Mouse (Mus musculus) liver, postnatal 0 days (tissue): Measurements from ENCODE around the gene Dscam. TPM values are rescaled to one million over a fixed set of nuclear protein-coding genes. Genes with fewer than 3 reads are reported as not detected.

ENCODE experiments used
- ATAC-seq: fragments of 200-750 bp; cut with Nextera tagmentation; 2 replicates; pipeline ENCODE4 v1.8.0; 2017; ENCODE audit warnings: mild to moderate bottlenecking, moderate library complexity
- DNase-seq: peaks from one replicate; pipeline ENCODE4 v3.0.0-alpha.2; 2016
- H3K27ac ChIP-seq: fragments of 300-500 bp; sonication (generic); 2 replicates; pipeline ENCODE4 v1.5.1; 2014; ENCODE audit warnings: antibody characterized with exemption, moderate library complexity, mild to moderate bottlenecking, low read depth
- H3K27me3 ChIP-seq: fragments of 300-500 bp; sonication (generic); 2 replicates; pipeline ENCODE4 v1.6.1; 2014; ENCODE audit warnings: low read length, control low read depth, mixed read lengths; ENCODE audit not compliant: insufficient read depth
- H3K36me3 ChIP-seq: fragments of 300-500 bp; sonication (generic); replicated peaks from 2 replicates; pipeline ENCODE4 v1.6.1; 2014; ENCODE audit warnings: mild to moderate bottlenecking, control low read depth, low read length, moderate library complexity, mixed read lengths; ENCODE audit not compliant: insufficient read depth
- H3K4me1 ChIP-seq: fragments of 300-500 bp; sonication (generic); 2 replicates; pipeline ENCODE4 v1.6.1; 2014; ENCODE audit warnings: antibody characterized with exemption, mild to moderate bottlenecking, control low read depth; ENCODE audit not compliant: insufficient read depth
- H3K4me2 ChIP-seq: fragments of 300-500 bp; sonication (generic); 2 replicates; pipeline ENCODE4 v1.6.1; 2014; ENCODE audit warnings: low read depth, mild to moderate bottlenecking, low read length, moderate library complexity, mixed read lengths
- H3K4me3 ChIP-seq: fragments of 300-500 bp; sonication (generic); 2 replicates; pipeline ENCODE4 v1.5.1; 2014; ENCODE audit warnings: low read depth, low read length
- H3K9ac ChIP-seq: fragments of 300-500 bp; sonication (generic); replicated peaks from 2 replicates; pipeline ENCODE4 v1.6.1; 2014; ENCODE audit warnings: mild to moderate bottlenecking, moderate library complexity
- H3K9me3 ChIP-seq: fragments of 300-500 bp; sonication (generic); 2 replicates; pipeline ENCODE4 v1.6.1; 2016; ENCODE audit warnings: mild to moderate bottlenecking, control low read depth, low read length, mixed read lengths
- CTCF ChIP-seq: sonication (generic); IDR thresholded peaks from 2 replicates; pipeline ENCODE4 v1.5.1; 2016; ENCODE audit warnings: antibody characterized with exemption, low read depth
- EP300 ChIP-seq: IDR thresholded peaks from 2 replicates; pipeline ENCODE4 v1.6.1; 2016; ENCODE audit warnings: antibody characterized with exemption, low read depth, mild to moderate bottlenecking
- WGBS: fragments of 180-500 bp; shearing (Covaris S2); extraction: QIAGEN DNeasy Blood & Tissue Kit; methylation state at CpG from one replicate; pipeline ENCODE4 v1.1.7; 2014; ENCODE audit not compliant: insufficient replicate concordance; 5-methylcytosine and 5-hydroxymethylcytosine counted together
- polyA plus RNA-seq: library from polyadenylated mRNA; unstranded; fragments of >200 nt; fragmentation: Nextera tagmentation; extraction: Ambion mirVana; gene quantifications from 2 replicates; pipeline ENCODE4 v1.2.1, GENCODE M21; 2015

The Dscam gene
- polyA plus RNA-seq, 1 experiment from 2014 or later, result not detected

DNA sequence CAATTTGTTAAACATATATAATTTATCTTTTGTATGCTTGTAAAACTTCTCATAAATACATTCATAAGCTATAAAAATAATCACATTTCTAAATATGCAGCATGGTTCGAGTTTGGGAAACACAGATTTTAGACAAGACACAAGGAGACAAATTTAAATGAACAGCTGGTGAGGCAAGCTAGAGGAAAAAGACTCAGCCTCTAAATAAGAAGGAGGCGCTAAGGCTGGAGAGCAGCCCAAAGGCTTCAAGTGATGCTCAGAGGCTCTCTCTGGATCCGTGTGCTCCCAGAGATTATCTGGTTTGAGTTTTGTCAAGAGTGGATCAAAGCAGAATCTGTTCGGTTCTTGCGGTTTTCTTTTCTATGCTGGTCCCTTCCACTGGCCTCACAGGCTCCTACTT lies 594.7 kb downstream of the Dscam start:
- H3K27me3 ChIP-seq, result no peaks in the 10 kb centered on the region
- 75% methylated on average over 5 of the region's 5 CpGs for WGBS
- no peak overlapping the region for H3K4me3 ChIP-seq
- no peaks in the 10 kb centered on the region for H3K9me3 ChIP-seq
- H3K4me2 ChIP-seq, result no peak overlapping the region
- DNase-seq, result no peak
- H3K27ac ChIP-seq, result no peak overlapping the region
- H3K36me3 ChIP-seq, result no peaks in the 10 kb centered on the region
- H3K9ac ChIP-seq, result no peak overlapping the region
- ATAC-seq, result no peak
- no peak for TF ChIP-seq EP300
- TF ChIP-seq CTCF, result no peak
- H3K4me1 ChIP-seq, result no peaks in the 10 kb centered on the region

- no peak for ATAC-seq
- no peak overlapping the region for H3K4me2 ChIP-seq
- H3K27ac ChIP-seq, result no peak overlapping the region
- DNase-seq, result no peak
- H3K9ac ChIP-seq, result no peak overlapping the region
- no peak overlapping the region for H3K4me3 ChIP-seq
- H3K36me3 ChIP-seq, result no peaks in the 10 kb centered on the region
- no peak for TF ChIP-seq CTCF
- TF ChIP-seq EP300, result no peak
- no peaks in the 10 kb centered on the region for H3K9me3 ChIP-seq
- H3K4me1 ChIP-seq, result no peaks in the 10 kb centered on the region
- 56% methylated on average over 3 of the region's 3 CpGs for WGBS
- H3K27me3 ChIP-seq, result no peaks in the 10 kb centered on the region
These were observed 603.1 kb downstream of the Dscam start for GRCm38 (mm10) chr16:96567428-96567827.

GRCm38 (mm10) chr16:96563350-96564257 lies 606.9 kb downstream of the Dscam start:
- DNase-seq (no peak), ATAC-seq (no peak)
- no peak overlapping the region for H3K9ac ChIP-seq
- 83% methylated on average over 8 of the region's 8 CpGs for WGBS
- no peaks in the 10 kb centered on the region for H3K4me1 ChIP-seq
- H3K4me2 ChIP-seq, result no peak overlapping the region
- no peak for TF ChIP-seq CTCF
- TF ChIP-seq EP300, result no peak
- H3K27ac ChIP-seq, result no peak overlapping the region
- no peaks in the 10 kb centered on the region for H3K27me3 ChIP-seq
- no peak overlapping the region for H3K4me3 ChIP-seq
- H3K36me3 ChIP-seq, result no peaks in the 10 kb centered on the region
- H3K9me3 ChIP-seq, result no peaks in the 10 kb centered on the region

- no peaks in the 10 kb centered on the region for H3K36me3 ChIP-seq
- H3K27ac ChIP-seq, result no peak overlapping the region
- no peaks in the 10 kb centered on the region for H3K4me1 ChIP-seq
- TF ChIP-seq CTCF (no peak), EP300 (no peak)
- H3K4me3 ChIP-seq, result no peak overlapping the region
- no peak overlapping the region for H3K4me2 ChIP-seq
- no peak for DNase-seq
- H3K9ac ChIP-seq, result no peak overlapping the region
- H3K27me3 ChIP-seq, result no peaks in the 10 kb centered on the region
- ATAC-seq, result no peak
- no peaks in the 10 kb centered on the region for H3K9me3 ChIP-seq
These were observed 610.8 kb downstream of the Dscam start for GRCm38 (mm10) chr16:96559796-96560195.

GRCm38 (mm10) chr16:96558341-96558740 lies 612.2 kb downstream of the Dscam start:
- H3K4me2 ChIP-seq, result no peak overlapping the region
- WGBS, result 81% methylated on average over 1 of the region's 1 CpGs
- TF ChIP-seq CTCF (no peak), EP300 (no peak)
- H3K36me3 ChIP-seq, result no peaks in the 10 kb centered on the region
- H3K9ac ChIP-seq, result no peak overlapping the region
- no peaks in the 10 kb centered on the region for H3K27me3 ChIP-seq
- H3K9me3 ChIP-seq, result no peaks in the 10 kb centered on the region
- H3K27ac ChIP-seq, result no peak overlapping the region
- H3K4me3 ChIP-seq, result no peak overlapping the region
- DNase-seq (no peak), ATAC-seq (no peak)
- H3K4me1 ChIP-seq, result no peaks in the 10 kb centered on the region

- ATAC-seq (no peak), DNase-seq (no peak)
- H3K4me1 ChIP-seq, result no peaks in the 10 kb centered on the region
These were observed 613.9 kb downstream of the Dscam start for GRCm38 (mm10) chr16:96556621-96557020.

More at GRCm38 (mm10) chr16:96556621-96557020, 613.9 kb downstream of the Dscam start:
- no peaks in the 10 kb centered on the region for H3K9me3 ChIP-seq
- no peak overlapping the region for H3K27ac ChIP-seq
- H3K4me2 ChIP-seq, result no peak overlapping the region
- TF ChIP-seq EP300, result no peak
- TF ChIP-seq CTCF, result no peak
- no peaks in the 10 kb centered on the region for H3K27me3 ChIP-seq
- 73% methylated on average over 3 of the region's 3 CpGs for WGBS
- no peak overlapping the region for H3K9ac ChIP-seq
- H3K4me3 ChIP-seq, result no peak overlapping the region
- no peaks in the 10 kb centered on the region for H3K36me3 ChIP-seq
